Mouse (Mus musculus) liver, embryonic 14.5 days (tissue): ENCODE measurements around the gene Klhl12.

Source experiments
- CTCF ChIP-seq: IDR thresholded peaks from 2 replicates; pipeline ENCODE4 v1.5.1; 2016; ENCODE audit warnings: antibody characterized with exemption, low read depth, control low read depth
- EP300 ChIP-seq: IDR thresholded peaks from 2 replicates; pipeline ENCODE4 v1.6.1; 2016; ENCODE audit warnings: antibody characterized with exemption, low read depth

GRCm38 (mm10) chr1:134433473-134433872 lies 21.9 kb upstream of the Klhl12 start:
- TF ChIP-seq CTCF (no peak), EP300 (no peak)
